Mouse (Mus musculus): ENCODE data around the gene Gm11236.
"Not testable (repeated sequence)": the region's sequence is repeated elsewhere in the genome, so short reads cannot be mapped to it uniquely, and the experiment has no call there.

Gene Gm11236

DNA sequence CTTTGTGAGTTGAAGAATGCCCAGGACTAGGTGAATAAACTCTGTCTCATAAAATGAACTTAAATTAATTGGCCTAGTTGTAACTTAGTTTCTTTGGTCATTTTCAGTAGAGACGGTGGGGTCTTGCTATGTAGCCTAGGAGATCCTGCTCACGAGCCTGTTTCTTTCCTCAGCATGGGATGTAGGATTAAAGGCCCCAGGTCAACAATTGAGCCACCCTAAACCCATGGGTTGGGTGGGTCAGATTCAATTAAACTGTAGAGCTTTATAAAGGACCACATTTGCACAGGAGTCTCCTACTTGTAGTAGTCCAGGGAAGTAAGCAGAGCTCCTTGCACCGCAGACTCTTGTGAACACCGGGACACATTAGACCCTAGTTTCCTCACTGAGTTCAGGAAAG, at the start of gene Gm11236:
Gene Gm11236, plus strand, starts transcription at position 301 of the 400 bp plus-strand sequence.
- DNase-seq: not testable (repeated sequence)

DNA sequence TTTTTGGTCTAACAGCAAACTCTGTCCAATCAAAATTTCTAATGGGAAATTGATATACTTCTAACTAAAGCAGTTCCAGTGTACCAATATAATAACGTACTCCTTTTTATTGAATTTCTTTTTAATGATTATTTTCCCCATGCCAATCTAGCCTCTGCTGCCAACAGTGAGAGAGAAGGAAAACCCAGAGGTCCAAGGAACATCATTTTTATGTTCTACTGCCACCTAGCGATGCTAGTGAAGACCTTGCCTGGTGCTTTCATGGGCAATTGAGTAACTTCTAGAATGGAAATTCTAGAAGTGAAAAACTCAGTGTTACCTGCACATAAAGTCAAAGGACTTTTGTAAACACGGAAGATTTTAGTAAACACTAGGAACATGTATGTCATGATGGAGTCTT, 38.7 kb upstream of the Gm11236 start:
- peak in 1 of 2 experiments; percentile 1 for DNase-seq

DNA sequence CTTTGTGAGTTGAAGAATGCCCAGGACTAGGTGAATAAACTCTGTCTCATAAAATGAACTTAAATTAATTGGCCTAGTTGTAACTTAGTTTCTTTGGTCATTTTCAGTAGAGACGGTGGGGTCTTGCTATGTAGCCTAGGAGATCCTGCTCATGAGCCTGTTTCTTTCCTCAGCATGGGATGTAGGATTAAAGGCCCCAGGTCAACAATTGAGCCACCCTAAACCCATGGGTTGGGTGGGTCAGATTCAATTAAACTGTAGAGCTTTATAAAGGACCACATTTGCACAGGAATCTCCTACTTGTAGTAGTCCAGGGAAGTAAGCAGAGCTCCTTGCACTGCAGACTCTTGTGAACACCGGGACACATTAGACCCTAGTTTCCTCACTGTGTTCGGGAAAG, 30.3 kb upstream of the Gm11236 start, which contains the start of gene Gm11238:
Gene Gm11238, plus strand, starts transcription at position 301 of the 400 bp plus-strand sequence.
- DNase-seq: not testable (repeated sequence)

DNA sequence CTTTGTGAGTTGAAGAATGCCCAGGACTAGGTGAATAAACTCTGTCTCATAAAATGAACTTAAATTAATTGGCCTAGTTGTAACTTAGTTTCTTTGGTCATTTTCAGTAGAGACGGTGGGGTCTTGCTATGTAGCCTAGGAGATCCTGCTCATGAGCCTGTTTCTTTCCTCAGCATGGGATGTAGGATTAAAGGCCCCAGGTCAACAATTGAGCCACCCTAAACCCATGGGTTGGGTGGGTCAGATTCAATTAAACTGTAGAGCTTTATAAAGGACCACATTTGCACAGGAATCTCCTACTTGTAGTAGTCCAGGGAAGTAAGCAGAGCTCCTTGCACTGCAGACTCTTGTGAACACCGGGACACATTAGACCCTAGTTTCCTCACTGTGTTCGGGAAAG, 15.2 kb upstream of the Gm11236 start, which contains the start of gene Gm11237:
Gene Gm11237, plus strand, starts transcription at position 301 of the 400 bp plus-strand sequence.
- DNase-seq: not testable (repeated sequence)

DNA sequence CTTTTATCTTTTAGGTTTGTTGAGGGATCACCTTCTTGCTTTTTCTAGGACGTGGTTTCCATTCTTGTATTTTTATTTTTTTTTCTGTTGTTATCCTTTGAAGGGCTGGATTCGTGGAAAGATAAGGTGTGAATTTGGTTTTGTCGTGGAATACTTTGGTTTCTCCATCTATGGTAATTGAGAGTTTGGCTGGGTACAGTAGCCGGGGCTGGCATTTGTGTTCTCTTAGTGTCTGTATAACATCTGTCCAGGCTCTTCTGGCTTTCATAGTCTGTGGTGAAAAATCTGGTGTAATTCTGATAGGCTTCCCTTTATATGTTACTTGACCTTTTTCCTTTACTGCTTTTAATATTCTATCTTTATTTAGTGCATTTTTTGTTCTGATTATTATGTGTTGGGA, 23.9 kb downstream of the Gm11236 start:
- peak in 1 of 2 experiments; percentile 0 for DNase-seq

DNA sequence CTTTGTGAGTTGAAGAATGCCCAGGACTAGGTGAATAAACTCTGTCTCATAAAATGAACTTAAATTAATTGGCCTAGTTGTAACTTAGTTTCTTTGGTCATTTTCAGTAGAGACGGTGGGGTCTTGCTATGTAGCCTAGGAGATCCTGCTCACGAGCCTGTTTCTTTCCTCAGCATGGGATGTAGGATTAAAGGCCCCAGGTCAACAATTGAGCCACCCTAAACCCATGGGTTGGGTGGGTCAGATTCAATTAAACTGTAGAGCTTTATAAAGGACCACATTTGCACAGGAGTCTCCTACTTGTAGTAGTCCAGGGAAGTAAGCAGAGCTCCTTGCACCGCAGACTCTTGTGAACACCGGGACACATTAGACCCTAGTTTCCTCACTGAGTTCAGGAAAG, 30.1 kb downstream of the Gm11236 start, which contains the start of gene Gm11239:
Gene Gm11239, plus strand, starts transcription at position 301 of the 400 bp plus-strand sequence.
- not testable (repeated sequence) for DNase-seq

DNA sequence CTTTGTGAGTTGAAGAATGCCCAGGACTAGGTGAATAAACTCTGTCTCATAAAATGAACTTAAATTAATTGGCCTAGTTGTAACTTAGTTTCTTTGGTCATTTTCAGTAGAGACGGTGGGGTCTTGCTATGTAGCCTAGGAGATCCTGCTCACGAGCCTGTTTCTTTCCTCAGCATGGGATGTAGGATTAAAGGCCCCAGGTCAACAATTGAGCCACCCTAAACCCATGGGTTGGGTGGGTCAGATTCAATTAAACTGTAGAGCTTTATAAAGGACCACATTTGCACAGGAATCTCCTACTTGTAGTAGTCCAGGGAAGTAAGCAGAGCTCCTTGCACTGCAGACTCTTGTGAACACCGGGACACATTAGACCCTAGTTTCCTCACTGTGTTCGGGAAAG, 45.3 kb downstream of the Gm11236 start, which contains the start of gene Gm428:
Gene Gm428, plus strand, starts transcription at position 301 of the 400 bp plus-strand sequence.
- not testable (repeated sequence) for DNase-seq
